In the genomic region with DNA sequence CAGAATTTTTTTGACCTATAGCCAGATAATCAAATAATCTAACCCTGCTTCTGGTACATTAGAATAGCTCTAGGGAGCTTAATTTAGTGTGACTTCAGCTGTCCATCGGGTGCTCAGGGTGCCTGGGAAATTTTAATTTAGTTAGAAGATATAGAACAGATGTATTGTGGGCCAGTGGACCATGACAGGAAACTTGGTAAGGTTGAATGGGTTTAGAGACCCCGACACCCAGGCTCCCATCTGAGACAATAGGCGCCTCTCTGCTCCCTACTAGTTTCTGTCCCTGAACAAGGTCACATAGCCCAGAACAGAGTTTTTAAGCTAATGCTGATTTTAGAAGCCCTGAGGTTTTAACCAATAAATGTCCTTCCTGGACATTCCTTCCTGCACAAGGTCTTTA, we compare ENCODE assay signal across 20 mouse cellular contexts.
"Had no signal": no experiment of that assay in that cellular context is flagged by ENCODE, and none has a peak within 500 bp of the region (broad histone marks: within the 10 kb centered on the region; RNA-seq: fewer than 3 reads in every experiment).

No protein-coding gene starts in this region.

- H3K27me3 ChIP-seq: limb, embryonic 13.5 days; liver, embryonic 12.5 days; liver, embryonic 15.5 days; lung, embryonic 15.5 days; midbrain, embryonic 12.5 days; midbrain, embryonic 15.5 days; stomach, embryonic 15.5 days had no signal

- H3K4me3 ChIP-seq: limb, embryonic 10.5 days; limb, embryonic 13.5 days; liver, embryonic 12.5 days; liver, embryonic 15.5 days; lung, embryonic 15.5 days; midbrain, embryonic 12.5 days; midbrain, embryonic 15.5 days; stomach, embryonic 15.5 days had no signal

- DNase-seq: kidney, adult 2 months; kidney, postnatal 4 days; liver; lung, adult 18-20 months; lung, postnatal 14 days; lung, postnatal 4 days; right cerebral cortex, postnatal 25 days; spleen, adult 18-20 months; thymus, postnatal 25 days had no signal

- H3K4me1 ChIP-seq: limb, embryonic 10.5 days; limb, embryonic 13.5 days; liver, embryonic 12.5 days; liver, embryonic 15.5 days; lung, embryonic 15.5 days; midbrain, embryonic 12.5 days; midbrain, embryonic 15.5 days; stomach, embryonic 15.5 days had no signal

- H3K9ac ChIP-seq: limb, embryonic 13.5 days; liver, embryonic 12.5 days; liver, embryonic 15.5 days; lung, embryonic 15.5 days; midbrain, embryonic 12.5 days; midbrain, embryonic 15.5 days; stomach, embryonic 15.5 days had no signal

- H3K9me3 ChIP-seq: limb, embryonic 10.5 days; limb, embryonic 13.5 days; liver, embryonic 12.5 days; liver, embryonic 15.5 days; lung, embryonic 15.5 days; midbrain, embryonic 12.5 days; midbrain, embryonic 15.5 days; stomach, embryonic 15.5 days had no signal

- H3K4me2 ChIP-seq: limb, embryonic 13.5 days; liver, embryonic 12.5 days; liver, embryonic 15.5 days; lung, embryonic 15.5 days; midbrain, embryonic 12.5 days; midbrain, embryonic 15.5 days; stomach, embryonic 15.5 days had no signal

- H3K36me3 ChIP-seq: limb, embryonic 10.5 days; limb, embryonic 13.5 days; liver, embryonic 12.5 days; liver, embryonic 15.5 days; lung, embryonic 15.5 days; midbrain, embryonic 12.5 days; midbrain, embryonic 15.5 days; stomach, embryonic 15.5 days had no signal

- ATAC-seq: inflammation-experienced regulatory T-cells, adult 6 months; intestine, embryonic 16.5 days; liver, embryonic 12.5 days; midbrain, embryonic 15.5 days had no signal

- H3K27ac ChIP-seq: kidney, postnatal 0 days; limb, embryonic 10.5 days; limb, embryonic 13.5 days; liver, embryonic 12.5 days; liver, embryonic 15.5 days; lung, embryonic 15.5 days; midbrain, embryonic 12.5 days; midbrain, embryonic 15.5 days; stomach, embryonic 15.5 days had no signal
